Comparison of ENCODE assay signal across 27 mouse cellular contexts in the genomic region with DNA sequence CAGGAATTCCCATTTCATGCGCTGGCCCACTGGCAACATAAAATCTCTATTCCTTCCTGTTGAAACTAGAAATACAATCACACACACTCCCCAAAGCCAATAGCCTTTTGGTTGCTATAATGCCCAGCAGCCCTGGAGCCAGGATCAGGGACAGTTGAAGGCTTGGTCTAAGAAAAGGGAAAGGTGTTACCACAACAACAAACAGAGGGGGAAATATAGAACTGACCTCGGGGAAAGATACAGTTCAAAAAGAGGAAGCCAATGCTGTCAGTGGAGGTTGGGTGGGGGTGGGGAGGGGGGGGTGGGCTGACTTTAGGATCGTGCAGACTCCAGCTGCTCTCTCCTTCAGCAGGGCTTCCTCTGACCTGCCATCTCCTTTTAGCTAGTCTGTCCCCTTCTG.
"Had no signal": no experiment of that assay in that cellular context is flagged by ENCODE, and none has a peak within 500 bp of the region (broad histone marks: within the 10 kb centered on the region; RNA-seq: fewer than 3 reads in every experiment).

No protein-coding gene starts in this region.

- H3K4me3 ChIP-seq: heart, embryonic 10.5 days; heart, embryonic 13.5 days; heart, embryonic 15.5 days; hindbrain, embryonic 10.5 days; hindbrain, embryonic 12.5 days; intestine, embryonic 15.5 days; limb, embryonic 13.5 days; limb, embryonic 15.5 days; liver, embryonic 12.5 days had no signal

- H3K4me2 ChIP-seq: heart, embryonic 13.5 days; heart, embryonic 15.5 days; hindbrain, embryonic 12.5 days; hindbrain, embryonic 14.5 days; intestine, embryonic 15.5 days; limb, embryonic 13.5 days; limb, embryonic 15.5 days; liver, embryonic 12.5 days had no signal

- ATAC-seq: hindbrain, embryonic 16.5 days; inflammation-experienced regulatory T-cells, adult 6 months; intestine, embryonic 15.5 days; intestine, postnatal 0 days; liver, embryonic 12.5 days had no signal

- H3K4me1 ChIP-seq: heart, embryonic 13.5 days; heart, embryonic 15.5 days; intestine, embryonic 15.5 days had no signal

- H3K27ac ChIP-seq: heart, embryonic 10.5 days; heart, embryonic 13.5 days; heart, embryonic 15.5 days; hindbrain, embryonic 10.5 days; hindbrain, embryonic 12.5 days; intestine, embryonic 15.5 days; limb, embryonic 13.5 days; limb, embryonic 15.5 days; liver, embryonic 12.5 days; liver, embryonic 14.5 days had no signal

- H3K27me3 ChIP-seq: heart, embryonic 13.5 days; heart, embryonic 15.5 days; hindbrain, embryonic 12.5 days; intestine, embryonic 15.5 days; liver, embryonic 12.5 days had no signal

- H3K9me3 ChIP-seq: heart, embryonic 10.5 days; heart, embryonic 13.5 days; heart, embryonic 15.5 days; hindbrain, embryonic 10.5 days; hindbrain, embryonic 12.5 days; intestine, embryonic 15.5 days; limb, embryonic 13.5 days; limb, embryonic 15.5 days; liver, embryonic 12.5 days had no signal

- H3K9ac ChIP-seq: heart, embryonic 13.5 days; heart, embryonic 15.5 days; hindbrain, embryonic 12.5 days; hindbrain, embryonic 14.5 days; intestine, embryonic 15.5 days; limb, embryonic 13.5 days; limb, embryonic 15.5 days; liver, embryonic 12.5 days; liver, embryonic 14.5 days had no signal

- H3K36me3 ChIP-seq: heart, embryonic 10.5 days; heart, embryonic 13.5 days; heart, embryonic 15.5 days; hindbrain, embryonic 10.5 days; hindbrain, embryonic 12.5 days; intestine, embryonic 15.5 days; limb, embryonic 13.5 days; limb, embryonic 15.5 days; liver, embryonic 12.5 days had no signal

- DNase-seq: gastrocnemius, postnatal 14 days; gastrocnemius, postnatal 36 days; heart, adult 18-20 months; heart, postnatal 14 days; heart, postnatal 36 days; kidney, adult 18-20 months; kidney, adult 8-10 months; kidney, postnatal 10 days; kidney, postnatal 25 days; kidney, postnatal 4 days; layer of hippocampus, adult 9-11 months; layer of hippocampus, postnatal 36 days; left cerebral cortex, postnatal 4 days had no signal
